Mouse (Mus musculus): ENCODE results near the gene Cpa4. TPM values are rescaled to one million over a fixed set of nuclear protein-coding genes. Genes with fewer than 3 reads are reported as not detected.

The Cpa4 gene
- total RNA-seq, 1 experiment from 2014 or later: 1.7 TPM

- no peak for DNase-seq
Observed at GRCm38 (mm10) chr6:30591851-30592404, 23.8 kb downstream of the Cpa4 start.

- DNase-seq: no peak
Observed at GRCm38 (mm10) chr6:30592417-30592974, 24.3 kb downstream of the Cpa4 start.

- DNase-seq: no peak
Observed at GRCm38 (mm10) chr6:30594364-30594763, 26.2 kb downstream of the Cpa4 start.

- DNase-seq: no peak
Observed at GRCm38 (mm10) chr6:30596230-30596898, 28.2 kb downstream of the Cpa4 start.

- no peak for DNase-seq
Observed at GRCm38 (mm10) chr6:30600033-30600432, 31.9 kb downstream of the Cpa4 start.

GRCm38 (mm10) chr6:30600995-30601394 lies 32.8 kb downstream of the Cpa4 start:
- DNase-seq: no peak

- DNase-seq: no peak
Observed at GRCm38 (mm10) chr6:30604342-30604867, 36.2 kb downstream of the Cpa4 start.

- no peak for DNase-seq
Observed at GRCm38 (mm10) chr6:30605111-30605510, 36.9 kb downstream of the Cpa4 start.

GRCm38 (mm10) chr6:30605672-30606071 lies 37.5 kb downstream of the Cpa4 start:
- no peak for DNase-seq

GRCm38 (mm10) chr6:30610710-30611109 lies 42.5 kb downstream of the Cpa4 start, which contains the start of gene Cpa5:
Gene Cpa5 (plus strand): TSS chr6:30611010.
- DNase-seq: no peak

- no peak for DNase-seq
Observed at GRCm38 (mm10) chr6:30611212-30611611, 43.0 kb downstream of the Cpa4 start.

GRCm38 (mm10) chr6:30614251-30614650 lies 46.1 kb downstream of the Cpa4 start:
- no peak for DNase-seq

GRCm38 (mm10) chr6:30615741-30616140 lies 47.6 kb downstream of the Cpa4 start:
- no peak for DNase-seq

GRCm38 (mm10) chr6:30616491-30616941 lies 48.3 kb downstream of the Cpa4 start:
- DNase-seq: no peak

- peak; percentile 42 for DNase-seq
Observed at GRCm38 (mm10) chr6:30617020-30617958, 49.1 kb downstream of the Cpa4 start.

GRCm38 (mm10) chr6:30617959-30618590 lies 49.9 kb downstream of the Cpa4 start:
- DNase-seq: no peak

GRCm38 (mm10) chr6:30618735-30619134 lies 50.6 kb downstream of the Cpa4 start:
- no peak for DNase-seq

- DNase-seq: no peak
Observed at GRCm38 (mm10) chr6:30619606-30620005, 51.4 kb downstream of the Cpa4 start.

- no peak for DNase-seq
Observed at GRCm38 (mm10) chr6:30620591-30620990, 52.4 kb downstream of the Cpa4 start.

GRCm38 (mm10) chr6:30620994-30621393 lies 52.8 kb downstream of the Cpa4 start:
- no peak for DNase-seq

- no peak for DNase-seq
Observed at GRCm38 (mm10) chr6:30621986-30622389, 53.8 kb downstream of the Cpa4 start.

GRCm38 (mm10) chr6:30624763-30625162 lies 56.6 kb downstream of the Cpa4 start:
- no peak for DNase-seq
